Mouse (Mus musculus) urinary bladder, postnatal 25 days (tissue): Measurements from ENCODE around the gene Lmo3.

Source experiments
- DNase-seq: peaks from one replicate; pipeline ENCODE4 v3.0.0; 2022; ENCODE audit warnings: low spot score

Gene Lmo3

GRCm38 (mm10) chr6:138422671-138423321, 159.0 kb downstream of the Lmo3 start:
- DNase-seq = peak; percentile 11

GRCm38 (mm10) chr6:138421931-138422531, 159.7 kb downstream of the Lmo3 start:
- DNase-seq = no peak

- no peak for DNase-seq
Measured at GRCm38 (mm10) chr6:138421191-138421613, 160.6 kb downstream of the Lmo3 start.

GRCm38 (mm10) chr6:138420536-138420891, 161.3 kb downstream of the Lmo3 start:
- no peak for DNase-seq

- no peak for DNase-seq
Measured at GRCm38 (mm10) chr6:138419871-138420535, 161.8 kb downstream of the Lmo3 start.

- DNase-seq = no peak
Measured at GRCm38 (mm10) chr6:138412075-138412474, 169.7 kb downstream of the Lmo3 start.

GRCm38 (mm10) chr6:138402031-138402430, 179.7 kb downstream of the Lmo3 start:
- no peak for DNase-seq

- DNase-seq = no peak
Measured at GRCm38 (mm10) chr6:138398836-138399235, 182.9 kb downstream of the Lmo3 start.

- DNase-seq = no peak
Measured at GRCm38 (mm10) chr6:138391085-138391484, 190.7 kb downstream of the Lmo3 start.

GRCm38 (mm10) chr6:138388168-138388936, 193.4 kb downstream of the Lmo3 start:
- no peak for DNase-seq

GRCm38 (mm10) chr6:138383208-138383607, 198.6 kb downstream of the Lmo3 start:
- DNase-seq = no peak

- no peak for DNase-seq
Measured at GRCm38 (mm10) chr6:138371176-138371575, 210.6 kb downstream of the Lmo3 start.

- no peak for DNase-seq
Measured at GRCm38 (mm10) chr6:138364111-138364510, 217.7 kb downstream of the Lmo3 start.

- no peak for DNase-seq
Measured at GRCm38 (mm10) chr6:138350587-138351345, 231.0 kb downstream of the Lmo3 start.

GRCm38 (mm10) chr6:138346558-138346957, 235.2 kb downstream of the Lmo3 start:
- no peak for DNase-seq

- DNase-seq = no peak
Measured at GRCm38 (mm10) chr6:138335858-138336257, 245.9 kb downstream of the Lmo3 start.

- no peak for DNase-seq
Measured at GRCm38 (mm10) chr6:138333991-138334390, 247.8 kb downstream of the Lmo3 start.

- DNase-seq = no peak
Measured at GRCm38 (mm10) chr6:138325744-138326400, 255.9 kb downstream of the Lmo3 start.

- DNase-seq = no peak
Measured at GRCm38 (mm10) chr6:138325145-138325544, 256.6 kb downstream of the Lmo3 start.

GRCm38 (mm10) chr6:138323325-138323724, 258.4 kb downstream of the Lmo3 start:
- no peak for DNase-seq

- no peak for DNase-seq
Measured at GRCm38 (mm10) chr6:138320190-138320737, 261.5 kb downstream of the Lmo3 start.
